Mouse (Mus musculus) G1E (cell line): Measurements from ENCODE around the gene Syne2.

Source experiments
- CTCF ChIP-seq: IDR thresholded peaks from 2 replicates; pipeline ENCODE4 v1.5.1; 2012; ENCODE audit warnings: low read depth, low read length, inconsistent platforms, mixed read lengths
- GATA2 ChIP-seq: IDR thresholded peaks from 2 replicates; pipeline ENCODE4 v1.6.1; 2012; ENCODE audit warnings: low read depth, low read length, inconsistent platforms, borderline replicate concordance
- TAL1 ChIP-seq: conservative IDR thresholded peaks from 2 replicates; pipeline ENCODE4 v1.6.1; 2012; ENCODE audit warnings: low read depth, low read length, inconsistent platforms, mixed read lengths

- no peak for TF ChIP-seq TAL1
- TF ChIP-seq CTCF: no peak
- no peak for TF ChIP-seq GATA2
These were observed 61.8 kb downstream of the Syne2 start for GRCm38 (mm10) chr12:75879636-75880317.
